Mouse (Mus musculus) CH12.LX (cell line): ENCODE results near the gene Mrps23. TPM values are rescaled to one million over a fixed set of nuclear protein-coding genes. Genes with fewer than 3 reads are reported as not detected.

ENCODE experiments used
- DNase-seq: peaks from one replicate; pipeline ENCODE4 v3.0.0-alpha.2; 2013; ENCODE audit errors: extremely low read depth
- H3K27ac ChIP-seq: 2 replicates; pipeline ENCODE4 v1.5.1; 2012; ENCODE audit warnings: low read depth, mild to moderate bottlenecking, control low read depth, moderate library complexity; ENCODE audit not compliant: insufficient read depth
- H3K27me3 ChIP-seq: replicated peaks from 2 replicates; pipeline ENCODE3; 2012; ENCODE audit warnings: inconsistent platforms
- H3K36me3 ChIP-seq, 2 experiments: replicated peaks in 1 of 2; 2 replicates each; pipeline versions ENCODE3 to v1.6.1; 2012; ENCODE audit warnings: inconsistent platforms in 1 of 2, low read length in 1 of 2, mild to moderate bottlenecking in 1 of 2, mixed read lengths in 1 of 2, moderate library complexity in 1 of 2; ENCODE audit not compliant: control insufficient read depth in 1 of 2, insufficient read depth in 1 of 2
- H3K4me1 ChIP-seq, 2 experiments: 2 replicates each; pipeline ENCODE4 v1.6.1; 2012; ENCODE audit warnings: inconsistent platforms in 1 of 2, moderate library complexity in 1 of 2; ENCODE audit not compliant: insufficient read depth in 2 of 2, control insufficient read depth in 1 of 2
- H3K4me2 ChIP-seq: 2 replicates; pipeline ENCODE4 v1.6.1; 2012; ENCODE audit warnings: low read depth, mild to moderate bottlenecking, control low read depth; ENCODE audit not compliant: poor library complexity, insufficient read depth, severe bottlenecking
- H3K4me3 ChIP-seq, 3 experiments: fragments of 150-350 bp in 1 of 3; sonication (generic) in 1 of 3; replicated peaks in 1 of 3; 2 replicates each; pipeline versions ENCODE3 to v1.5.1; 2011 to 2012; ENCODE audit warnings: low read depth in 2 of 3, low read length in 2 of 3, mild to moderate bottlenecking in 2 of 3, moderate library complexity in 2 of 3, control low read depth in 1 of 3, improper control_type of control experiment in 1 of 3, inconsistent platforms in 1 of 3, mixed read lengths in 1 of 3; ENCODE audit not compliant: poor library complexity in 1 of 3
- H3K79me2 ChIP-seq: replicated peaks from 2 replicates; pipeline ENCODE4 v1.6.1; 2012; ENCODE audit warnings: mild to moderate bottlenecking, moderate library complexity; ENCODE audit not compliant: control insufficient read depth, poor library complexity, insufficient read depth, severe bottlenecking; ENCODE audit errors: extremely low read depth
- H3K9ac ChIP-seq: 2 replicates; pipeline ENCODE4 v1.6.1; 2012; ENCODE audit warnings: low read depth, mild to moderate bottlenecking, control low read depth, moderate library complexity; ENCODE audit not compliant: insufficient read depth
- H3K9me3 ChIP-seq: replicated peaks from 2 replicates; pipeline ENCODE3; 2012; ENCODE audit warnings: low read length, inconsistent platforms, mixed read lengths
- BHLHE40 ChIP-seq: IDR thresholded peaks from 2 replicates; pipeline ENCODE4 v1.6.1; 2011; ENCODE audit warnings: mild to moderate bottlenecking, low read depth, low read length, improper control_type of control experiment
- EP300 ChIP-seq: IDR thresholded peaks from 2 replicates; pipeline ENCODE4 v1.6.1; 2011; ENCODE audit warnings: low read length, improper control_type of control experiment
- ETS1 ChIP-seq: conservative IDR thresholded peaks from 2 replicates; pipeline ENCODE4 v1.6.1; 2012; ENCODE audit warnings: low read depth, mild to moderate bottlenecking, inconsistent platforms, low read length, improper control_type of control experiment, moderate library complexity
- GABPA ChIP-seq: IDR thresholded peaks from 2 replicates; pipeline ENCODE4 v1.6.1; 2012; ENCODE audit warnings: low read depth, low read length, improper control_type of control experiment, inconsistent platforms; ENCODE audit not compliant: insufficient replicate concordance
- JUN ChIP-seq: IDR thresholded peaks from 2 replicates; pipeline ENCODE4 v1.6.1; 2011; ENCODE audit warnings: low read depth, mild to moderate bottlenecking, low read length, improper control_type of control experiment, moderate library complexity; ENCODE audit not compliant: insufficient read depth
- KAT2A ChIP-seq: IDR thresholded peaks from 2 replicates; pipeline ENCODE4 v1.6.1; 2012; ENCODE audit warnings: low read length, improper control_type of control experiment, inconsistent platforms; ENCODE audit not compliant: insufficient replicate concordance
- MXI1 ChIP-seq: IDR thresholded peaks from 2 replicates; pipeline ENCODE4 v1.6.1; 2011; ENCODE audit warnings: mild to moderate bottlenecking, low read depth, low read length, improper control_type of control experiment
- NELFE ChIP-seq: IDR thresholded peaks from 2 replicates; pipeline ENCODE4 v1.6.1; 2011; ENCODE audit warnings: low read depth, low read length, improper control_type of control experiment
- NRF1 ChIP-seq: IDR thresholded peaks from 2 replicates; pipeline ENCODE4 v1.6.1; 2014; ENCODE audit warnings: low read depth, mild to moderate bottlenecking, inconsistent platforms, low read length, improper control_type of control experiment, moderate library complexity
- POLR2AphosphoS2 ChIP-seq: IDR thresholded peaks from 2 replicates; pipeline ENCODE4 v1.6.1; 2011; ENCODE audit warnings: low read depth, low read length, improper control_type of control experiment
- SMC3 ChIP-seq: IDR thresholded peaks from 2 replicates; pipeline ENCODE4 v1.6.1; 2011; ENCODE audit warnings: low read depth, low read length, improper control_type of control experiment
- TBP ChIP-seq: conservative IDR thresholded peaks from 2 replicates; pipeline ENCODE4 v1.6.1; 2011; ENCODE audit warnings: low read depth, low read length, improper control_type of control experiment
- TCF12 ChIP-seq: IDR thresholded peaks from 2 replicates; pipeline ENCODE4 v1.6.1; 2014; ENCODE audit warnings: low read depth, mild to moderate bottlenecking, inconsistent platforms, low read length, improper control_type of control experiment
- UBTF ChIP-seq: IDR thresholded peaks from 2 replicates; pipeline ENCODE4 v1.6.1; 2012; ENCODE audit warnings: low read depth, mild to moderate bottlenecking, inconsistent platforms, low read length, improper control_type of control experiment, moderate library complexity
- ZKSCAN1 ChIP-seq: IDR thresholded peaks from 2 replicates; pipeline ENCODE4 v1.6.1; 2012; ENCODE audit warnings: low read depth, inconsistent platforms, low read length, improper control_type of control experiment, borderline replicate concordance
- ZNF384 ChIP-seq: IDR thresholded peaks from 2 replicates; pipeline ENCODE4 v1.6.1; 2012; ENCODE audit warnings: low read depth, low read length, improper control_type of control experiment, inconsistent platforms
- dilution Hi-C: fragments of 300-500 bp; cut with MboI; formaldehyde crosslinking; loops from 2 replicates; pipeline ENCODE4 v1.14.3; 2020; ENCODE audit warnings: low sequenced_read_pairs; ENCODE audit not compliant: extremely low pct_unique_long_range_greater_than_20kb, extremely low pct_ligation_motif_present
- in situ Hi-C: fragments of 300-500 bp; cut with MboI; formaldehyde crosslinking; loops from 3 replicates; pipeline ENCODE4 v1.14.3; 2019; ENCODE audit warnings: low sequenced_read_pairs, low pct_ligation_motif_present, low pct_unique_long_range_greater_than_20kb, mixed read lengths
- polyA plus RNA-seq: library from polyadenylated mRNA; unstranded; fragments of >175 nt; gene quantifications from 2 replicates; pipeline ENCODE4 v1.2.1, GENCODE M21; 2012; ENCODE audit warnings: low read depth; ENCODE audit not compliant: insufficient read length
- total RNA-seq, 2 experiments: library from RNA; depleted of rRNA; stranded (reverse); fragments of 300-350 nt in 1 of 2; fragments of >200 nt in 1 of 2; gene quantifications; 2 replicates each; pipeline ENCODE4 v1.2.3; 2012 to 2014

Mrps23 gene
- total and polyA plus RNA-seq, 3 experiments = 185 to 233 (median 227) TPM

- Histone ChIP-seq H3K27me3 (peaks cover 70% of the 10 kb centered on the region), H3K27ac (no peak overlapping the region), H3K9ac (no peak overlapping the region), H3K36me3 (no peaks in the 10 kb centered on the region), H3K4me3 (no peak overlapping the region), H3K4me2 (no peak overlapping the region), H3K9me3 (no peaks in the 10 kb centered on the region), H3K4me1 (no peaks in the 10 kb centered on the region; a peak in 1 of 4 replicates), H3K79me2 (no peaks in the 10 kb centered on the region)
- no peak for DNase-seq
- dilution Hi-C loops (no loop called here), in situ Hi-C loops (no loop called here)
- TF ChIP-seq EP300 = no peak
- no peak for TF ChIP-seq TCF12
- TF ChIP-seq POLR2AphosphoS2 = no peak
- TF ChIP-seq JUN = no peak
- no peak for TF ChIP-seq UBTF
- no peak for TF ChIP-seq ZNF384
- no peak for TF ChIP-seq BHLHE40
- TF ChIP-seq SMC3 = no peak
- no peak for TF ChIP-seq ZKSCAN1
Observed at GRCm38 (mm10) chr11:88170606-88171005, 33.6 kb upstream of the Mrps23 start.

- H3K27me3 ChIP-seq = peaks cover 60% of the 10 kb centered on the region
- H3K79me2 ChIP-seq = no peaks in the 10 kb centered on the region
- dilution Hi-C loops = no loop called here
- H3K4me1 ChIP-seq = no peaks in the 10 kb centered on the region; a peak in 1 of 4 replicates
- TF ChIP-seq BHLHE40 = 0 out of 2 replicates have a peak, but pooled peaks have one; percentile 22
- TF ChIP-seq GABPA = no peak
- no peak overlapping the region for H3K27ac ChIP-seq
- no peaks in the 10 kb centered on the region for H3K36me3 ChIP-seq
- no peak overlapping the region for H3K4me2 ChIP-seq
- H3K9me3 ChIP-seq = peaks cover 2% of the 10 kb centered on the region
- no peak overlapping the region for H3K9ac ChIP-seq
- in situ Hi-C loops = no loop called here
- no peak for DNase-seq
- H3K4me3 ChIP-seq = no peak overlapping the region
Observed at GRCm38 (mm10) chr11:88171876-88172442, 32.2 kb upstream of the Mrps23 start.

- Histone ChIP-seq H3K9me3 (peaks cover 3% of the 10 kb centered on the region), H3K9ac (no peak overlapping the region), H3K79me2 (no peaks in the 10 kb centered on the region), H3K4me3 (no peak overlapping the region), H3K4me1 (no peaks in the 10 kb centered on the region; a peak in 1 of 4 replicates), H3K36me3 (no peaks in the 10 kb centered on the region), H3K4me2 (no peak overlapping the region), H3K27me3 (peaks cover 65% of the 10 kb centered on the region), H3K27ac (no peak overlapping the region)
- in situ Hi-C loops (no loop called here), dilution Hi-C loops (no loop called here)
- no peak for DNase-seq
- TF ChIP-seq MXI1 = no peak
- TF ChIP-seq BHLHE40 = no peak
- no peak for TF ChIP-seq NRF1
- no peak for TF ChIP-seq TBP
- no peak for TF ChIP-seq ETS1
- no peak for TF ChIP-seq JUN
- TF ChIP-seq ZNF384 = no peak
- TF ChIP-seq KAT2A = no peak
- TF ChIP-seq GABPA = no peak
- no peak for TF ChIP-seq NELFE
Observed at GRCm38 (mm10) chr11:88172601-88173325, 31.4 kb upstream of the Mrps23 start.
